Mouse (Mus musculus): Measurements from ENCODE around the gene Il11ra1.
"Not testable (repeated sequence)": the region's sequence is repeated elsewhere in the genome, so short reads cannot be mapped to it uniquely, and the experiment has no call there.

DNA sequence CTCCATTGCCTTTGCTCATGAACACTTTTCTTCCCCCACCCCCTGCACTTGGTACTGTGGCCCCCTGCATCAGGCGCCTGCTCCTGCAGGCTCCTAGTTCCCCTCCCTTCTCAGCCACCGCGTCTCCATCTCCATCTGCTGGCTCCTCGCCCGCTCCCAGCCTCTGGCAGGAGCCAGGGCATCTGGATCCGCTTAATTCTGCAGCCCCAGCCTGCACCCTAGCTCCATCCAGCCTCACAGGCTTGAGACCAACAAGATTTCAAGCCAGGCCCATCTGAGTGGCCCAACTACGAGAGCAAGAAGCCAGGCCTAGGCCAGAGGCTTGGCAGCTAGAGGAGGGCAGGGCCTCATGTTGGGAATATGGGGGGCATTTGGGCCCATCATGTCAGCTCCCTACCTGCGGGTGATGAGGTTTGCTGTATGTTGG, 62.9 kb downstream of the Il11ra1 start:
- TF ChIP-seq TAL1, GATA1 (IDR thresholded peaks at IDR 0.05; ENCODE audit: low read length): not testable (repeated sequence)

Measured in erythroblast, embryonic 14.5 days (primary cell).